Mouse (Mus musculus) ES-E14 (cell line): Measurements from ENCODE around the gene Vps41. TPM values are rescaled to one million over a fixed set of nuclear protein-coding genes. Genes with fewer than 3 reads are reported as not detected.

Source experiments
- DNase-seq: peaks from one replicate; pipeline ENCODE4 v3.0.0-alpha.2; 2013; ENCODE audit warnings: low read depth, low spot score
- H3K27ac ChIP-seq: 2 replicates; pipeline ENCODE4 v1.5.1; 2012; ENCODE audit warnings: low read depth, mild to moderate bottlenecking, low read length, moderate library complexity, mixed read lengths; ENCODE audit not compliant: poor library complexity, insufficient read depth, severe bottlenecking
- H3K36me3 ChIP-seq: 2 replicates; pipeline ENCODE4 v1.6.1; 2012; ENCODE audit warnings: mild to moderate bottlenecking, low read length, moderate library complexity, mixed read lengths; ENCODE audit not compliant: control insufficient read depth, poor library complexity, insufficient read depth, severe bottlenecking
- H3K4me1 ChIP-seq, 2 experiments: fragments of 150-350 bp in 1 of 2; sonication (generic) in 1 of 2; 2 replicates each; pipeline ENCODE4 v1.6.1; 2012; ENCODE audit warnings: low read length in 2 of 2, mild to moderate bottlenecking in 1 of 2, mixed read lengths in 1 of 2; ENCODE audit not compliant: control insufficient read depth in 2 of 2, insufficient read depth in 2 of 2, poor library complexity in 1 of 2
- H3K4me3 ChIP-seq, 2 experiments: fragments of 150-350 bp in 1 of 2; sonication (generic) in 1 of 2; 2 replicates each; pipeline ENCODE4 v1.5.1; 2012; ENCODE audit warnings: low read length in 2 of 2, low read depth in 1 of 2, mild to moderate bottlenecking in 1 of 2, mixed read lengths in 1 of 2; ENCODE audit not compliant: insufficient read depth in 1 of 2, poor library complexity in 1 of 2, severe bottlenecking in 1 of 2
- H3K9ac ChIP-seq: 2 replicates; pipeline ENCODE4 v1.6.1; 2012; ENCODE audit warnings: low read depth, mild to moderate bottlenecking, low read length, mixed read lengths; ENCODE audit not compliant: poor library complexity, insufficient read depth, severe bottlenecking
- H3K9me3 ChIP-seq: fragments of 150-350 bp; sonication (generic); 2 replicates; pipeline ENCODE4 v1.6.1; 2012; ENCODE audit warnings: low read depth, mild to moderate bottlenecking, low read length; ENCODE audit not compliant: control insufficient read depth, insufficient read depth
- CHD2 ChIP-seq: IDR thresholded peaks from 2 replicates; pipeline ENCODE4 v1.6.1; 2014; ENCODE audit warnings: mild to moderate bottlenecking, low read depth, low read length, inconsistent platforms
- HCFC1 ChIP-seq: IDR thresholded peaks from 2 replicates; pipeline ENCODE4 v1.6.1; 2012; ENCODE audit warnings: low read length, inconsistent platforms, borderline replicate concordance; ENCODE audit not compliant: insufficient read depth
- MAFK ChIP-seq: IDR thresholded peaks from 2 replicates; pipeline ENCODE4 v1.6.1; 2014; ENCODE audit warnings: mild to moderate bottlenecking, low read depth, low read length, inconsistent platforms; ENCODE audit not compliant: insufficient read depth
- ZC3H11A ChIP-seq: IDR thresholded peaks from 2 replicates; pipeline ENCODE4 v1.6.1; 2012; ENCODE audit warnings: low read depth, mild to moderate bottlenecking, inconsistent platforms, low read length, borderline replicate concordance
- ZNF384 ChIP-seq: IDR thresholded peaks from 2 replicates; pipeline ENCODE4 v1.6.1; 2012; ENCODE audit warnings: low read depth, low read length, inconsistent platforms
- in situ Hi-C, 2 experiments: fragments of 600-800 bp; cut with MboI; formaldehyde crosslinking; loops; one replicate each; pipeline ENCODE4 v1.15.1; 2025; ENCODE audit warnings: low sequenced_read_pairs in 2 of 2, inconsistent platforms in 1 of 2; ENCODE audit not compliant: unreplicated experiment in 2 of 2
- total RNA-seq: library from RNA; depleted of rRNA; stranded (reverse); fragments of 300-350 nt; gene quantifications from 2 replicates; pipeline ENCODE4 v1.2.3, GENCODE M21; 2012

The Vps41 gene
- total RNA-seq, 1 experiment, result 52.4 TPM

- H3K36me3 ChIP-seq, result no peaks in the 10 kb centered on the region
- H3K27ac ChIP-seq, result no peak overlapping the region
- no peak overlapping the region for H3K4me3 ChIP-seq
- DNase-seq, result no peak
- H3K9me3 ChIP-seq, result no peaks in the 10 kb centered on the region
- H3K4me1 ChIP-seq, result no peaks in the 10 kb centered on the region
- no peak overlapping the region for H3K9ac ChIP-seq
- in situ Hi-C loops, result no loop called here
- TF ChIP-seq ZNF384 (no peak), MAFK (no peak), CHD2 (no peak), HCFC1 (no peak), ZC3H11A (no peak)
These were observed 13.6 kb downstream of the Vps41 start for GRCm38 (mm10) chr13:18730666-18731065.

GRCm38 (mm10) chr13:18736590-18736989 is 19.5 kb downstream of the Vps41 start:
- no peak overlapping the region for H3K4me3 ChIP-seq
- TF ChIP-seq ZNF384, result no peak
- TF ChIP-seq MAFK, result no peak
- TF ChIP-seq CHD2, result no peak
- TF ChIP-seq ZC3H11A, result no peak
- no peak for TF ChIP-seq HCFC1
- in situ Hi-C loops, result no loop called here
- no peak overlapping the region for H3K9ac ChIP-seq
- H3K4me1 ChIP-seq, result no peaks in the 10 kb centered on the region
- no peak for DNase-seq
- no peak overlapping the region for H3K27ac ChIP-seq
- no peaks in the 10 kb centered on the region for H3K9me3 ChIP-seq
- no peaks in the 10 kb centered on the region; the same call in 1 of the 2 replicates for H3K36me3 ChIP-seq

GRCm38 (mm10) chr13:18743575-18744265 is 26.6 kb downstream of the Vps41 start:
- H3K4me3 ChIP-seq, result no peak overlapping the region
- H3K36me3 ChIP-seq, result no peaks in the 10 kb centered on the region; the same call in 1 of the 2 replicates
- in situ Hi-C loops, result no loop called here
- no peak overlapping the region for H3K27ac ChIP-seq
- no peaks in the 10 kb centered on the region for H3K4me1 ChIP-seq
- no peak for TF ChIP-seq ZNF384
- no peak for TF ChIP-seq MAFK
- no peak for TF ChIP-seq ZC3H11A
- no peak for TF ChIP-seq CHD2
- no peak for TF ChIP-seq HCFC1
- DNase-seq, result no peak
- H3K9me3 ChIP-seq, result no peaks in the 10 kb centered on the region
- no peak overlapping the region for H3K9ac ChIP-seq

GRCm38 (mm10) chr13:18744266-18744652 is 27.2 kb downstream of the Vps41 start:
- in situ Hi-C loops, result no loop called here
- TF ChIP-seq ZC3H11A, result no peak
- no peaks in the 10 kb centered on the region for H3K4me1 ChIP-seq
- no peak overlapping the region for H3K9ac ChIP-seq
- no peak overlapping the region for H3K27ac ChIP-seq
- H3K4me3 ChIP-seq, result no peak overlapping the region
- no peaks in the 10 kb centered on the region; the same call in 1 of the 2 replicates for H3K36me3 ChIP-seq
- no peak for DNase-seq
- H3K9me3 ChIP-seq, result no peaks in the 10 kb centered on the region

- Histone ChIP-seq H3K27ac (no peak overlapping the region), H3K36me3 (no peaks in the 10 kb centered on the region), H3K4me3 (no peak overlapping the region), H3K9me3 (no peaks in the 10 kb centered on the region), H3K4me1 (no peaks in the 10 kb centered on the region), H3K9ac (no peak overlapping the region)
- DNase-seq, result no peak
- TF ChIP-seq ZNF384 (no peak), HCFC1 (no peak), CHD2 (no peak), ZC3H11A (no peak)
- in situ Hi-C loops, result no loop called here
These were observed 40.9 kb downstream of the Vps41 start for GRCm38 (mm10) chr13:18757958-18758357.
